Mouse (Mus musculus): ENCODE data around the gene Dynlt1b.
"Not testable (repeated sequence)": the region's sequence is repeated elsewhere in the genome, so short reads cannot be mapped to it uniquely, and the experiment has no call there.

Gene Dynlt1b

GRCm38 (mm10) chr17:6461083-6461595 is 31.2 kb downstream of the Dynlt1b start:
- not testable (repeated sequence) for DNase-seq (ENCODE audit: low read depth)

GRCm38 (mm10) chr17:6465735-6466134 is 35.8 kb downstream of the Dynlt1b start:
- DNase-seq (ENCODE audit: low read depth): not testable (repeated sequence)

GRCm38 (mm10) chr17:6467638-6468461 is 37.9 kb downstream of the Dynlt1b start:
- not testable (repeated sequence) for DNase-seq (ENCODE audit: low read depth)

GRCm38 (mm10) chr17:6470031-6470430 is 40.1 kb downstream of the Dynlt1b start:
- not testable (repeated sequence) for DNase-seq (ENCODE audit: low read depth)

GRCm38 (mm10) chr17:6470671-6471070 is 40.8 kb downstream of the Dynlt1b start:
- not testable (repeated sequence) for DNase-seq (ENCODE audit: low read depth)

- DNase-seq (ENCODE audit: low read depth): not testable (repeated sequence)
These were observed 45.4 kb downstream of the Dynlt1b start for GRCm38 (mm10) chr17:6475270-6475669.

GRCm38 (mm10) chr17:6475913-6476312 is 46.0 kb downstream of the Dynlt1b start:
- not testable (repeated sequence) for DNase-seq (ENCODE audit: low read depth)

GRCm38 (mm10) chr17:6476495-6476947 is 46.6 kb downstream of the Dynlt1b start:
- DNase-seq (ENCODE audit: low read depth): not testable (repeated sequence)

GRCm38 (mm10) chr17:6477026-6477425 is 47.1 kb downstream of the Dynlt1b start:
- DNase-seq (ENCODE audit: low read depth): not testable (repeated sequence)

GRCm38 (mm10) chr17:6480855-6481589 is 51.1 kb downstream of the Dynlt1b start:
- DNase-seq (ENCODE audit: low read depth): not testable (repeated sequence)

GRCm38 (mm10) chr17:6481590-6481963 is 51.7 kb downstream of the Dynlt1b start:
- DNase-seq (ENCODE audit: low read depth): not testable (repeated sequence)

- not testable (repeated sequence) for DNase-seq (ENCODE audit: low read depth)
These were observed 52.3 kb downstream of the Dynlt1b start for GRCm38 (mm10) chr17:6482248-6482647.

Data from NIH3T3 (cell line).